Mouse (Mus musculus): ENCODE measurements around the gene N4bp2l2.

DNA sequence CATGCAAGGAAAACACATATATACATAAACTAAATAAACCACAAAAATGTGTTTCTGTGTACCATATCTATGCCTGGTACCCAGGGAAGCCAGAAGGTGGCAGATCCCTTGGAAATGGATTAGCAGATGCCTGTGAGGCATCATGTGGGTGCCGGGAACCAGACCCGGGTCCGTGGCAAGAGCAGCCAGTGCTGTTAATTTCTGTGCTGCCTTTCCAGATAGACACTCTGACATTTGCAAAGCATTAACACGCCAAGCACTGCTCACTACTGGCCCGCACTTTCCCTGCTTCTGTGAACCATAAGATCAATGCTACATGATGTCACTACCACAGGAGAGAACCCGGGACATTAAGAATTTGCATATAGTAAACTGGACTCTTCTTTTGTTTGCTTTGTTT lies 59.9 kb downstream of the N4bp2l2 start:
- TF ChIP-seq EP300 (IDR thresholded peaks at IDR 0.05; ENCODE audit: low read depth) (no peak), CTCF (IDR thresholded peaks at IDR 0.05; ENCODE audit: low read depth) (no peak)

All from liver, embryonic 14.5 days (tissue).